ENCODE assay signal across 27 mouse cellular contexts in genomic region chrX:41052861-41053260, GRCm38 (mm10).
"Had no signal": no experiment of that assay in that cellular context is flagged by ENCODE, and none has a peak within 500 bp of the region (broad histone marks: within the 10 kb centered on the region; RNA-seq: fewer than 3 reads in every experiment).

No protein-coding gene starts in this region.

- H3K4me2 ChIP-seq: heart, embryonic 12.5 days; hindbrain, embryonic 12.5 days; hindbrain, embryonic 14.5 days; intestine, embryonic 15.5 days; limb, embryonic 12.5 days; liver, embryonic 11.5 days had no signal

- H3K9me3 ChIP-seq: heart, embryonic 10.5 days; heart, embryonic 12.5 days; hindbrain, embryonic 10.5 days; hindbrain, embryonic 12.5 days; intestine, embryonic 15.5 days; limb, embryonic 10.5 days; limb, embryonic 12.5 days had no signal

- H3K27me3 ChIP-seq: heart, embryonic 12.5 days; hindbrain, embryonic 12.5 days; intestine, embryonic 15.5 days; limb, embryonic 12.5 days had no signal

- H3K27ac ChIP-seq: heart, embryonic 10.5 days; hindbrain, embryonic 10.5 days; hindbrain, embryonic 12.5 days; hindbrain, embryonic 14.5 days; intestine, embryonic 15.5 days; layer of hippocampus, adult 2 months; left cerebral cortex, adult 2 months; limb, embryonic 10.5 days; limb, embryonic 12.5 days; liver, embryonic 14.5 days had no signal

- H3K4me1 ChIP-seq: heart, embryonic 10.5 days; heart, embryonic 12.5 days; hindbrain, embryonic 10.5 days; hindbrain, embryonic 12.5 days; intestine, embryonic 15.5 days; limb, embryonic 10.5 days; limb, embryonic 12.5 days had no signal

- DNase-seq: gastrocnemius, postnatal 10 days; gastrocnemius, postnatal 25 days; heart, adult 18-20 months; heart, postnatal 10 days; heart, postnatal 4 days; kidney, adult 18-20 months; kidney, adult 8-10 months; kidney, postnatal 10 days; kidney, postnatal 25 days; kidney, postnatal 4 days; liver; lung, adult 18-20 months had no signal

- H3K36me3 ChIP-seq: heart, embryonic 10.5 days; heart, embryonic 12.5 days; hindbrain, embryonic 10.5 days; hindbrain, embryonic 12.5 days; intestine, embryonic 15.5 days; limb, embryonic 10.5 days; limb, embryonic 12.5 days had no signal

- ATAC-seq: hindbrain, embryonic 16.5 days; inflammation-experienced regulatory T-cells, adult 6 months; intestine, embryonic 15.5 days; intestine, postnatal 0 days had no signal

- H3K9ac ChIP-seq: heart, embryonic 12.5 days; hindbrain, embryonic 12.5 days; hindbrain, embryonic 14.5 days; intestine, embryonic 15.5 days; limb, embryonic 12.5 days; liver, embryonic 14.5 days had no signal

- H3K4me3 ChIP-seq: heart, embryonic 10.5 days; heart, embryonic 12.5 days; hindbrain, embryonic 10.5 days; hindbrain, embryonic 12.5 days; intestine, embryonic 15.5 days; layer of hippocampus, adult 2 months; left cerebral cortex, adult 2 months; limb, embryonic 10.5 days; limb, embryonic 12.5 days had no signal
